Mouse (Mus musculus) cerebellum, postnatal 25 days (tissue): ENCODE results near the gene Nolc1.
"Not testable (repeated sequence)": the region's sequence is repeated elsewhere in the genome, so short reads cannot be mapped to it uniquely, and the experiment has no call there.

ENCODE experiments used
- DNase-seq, 2 experiments: peaks; one replicate each; pipeline ENCODE4 v3.0.0; 2021; ENCODE audit warnings: mixed read lengths in 2 of 2

The Nolc1 gene

DNA sequence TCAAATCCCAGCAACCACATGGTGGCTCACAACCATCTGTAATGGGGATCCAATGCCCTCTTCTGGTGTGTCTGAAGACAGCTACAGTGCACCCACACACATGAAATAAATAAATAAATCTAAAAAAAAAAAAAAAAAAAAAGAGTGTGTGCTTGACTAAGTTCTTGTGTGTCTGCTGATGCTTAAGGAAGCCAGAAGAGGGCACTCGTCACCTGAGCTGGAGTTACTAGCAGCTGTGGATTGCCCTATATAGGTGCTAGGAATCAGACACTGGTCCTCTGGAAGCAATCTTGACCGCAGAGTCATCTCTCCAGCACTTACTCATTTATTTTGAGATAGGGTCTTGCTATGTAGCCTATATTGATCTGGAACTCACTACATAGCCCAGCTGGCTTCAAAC, 18.5 kb downstream of the Nolc1 start:
- no peak for DNase-seq

DNA sequence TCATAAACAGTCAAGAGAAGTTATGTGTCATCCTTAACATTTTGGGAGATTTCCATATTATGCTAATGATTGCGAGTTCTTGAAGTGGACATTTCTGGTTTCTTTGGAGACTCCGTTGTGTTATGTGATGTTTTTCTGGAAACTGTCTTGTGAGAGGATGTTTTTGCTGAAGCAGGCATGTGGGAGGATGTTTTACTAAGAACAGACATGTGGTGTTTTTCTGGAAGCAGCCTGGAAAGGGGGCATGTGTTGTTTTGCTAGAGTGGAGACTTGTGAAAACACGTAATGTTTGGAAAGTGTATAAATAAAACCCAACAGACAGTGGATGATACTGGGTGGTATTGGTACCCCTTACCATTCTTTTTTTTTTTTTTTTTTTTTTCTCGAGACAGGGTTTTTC, 19.6 kb downstream of the Nolc1 start:
- no peak for DNase-seq

DNA sequence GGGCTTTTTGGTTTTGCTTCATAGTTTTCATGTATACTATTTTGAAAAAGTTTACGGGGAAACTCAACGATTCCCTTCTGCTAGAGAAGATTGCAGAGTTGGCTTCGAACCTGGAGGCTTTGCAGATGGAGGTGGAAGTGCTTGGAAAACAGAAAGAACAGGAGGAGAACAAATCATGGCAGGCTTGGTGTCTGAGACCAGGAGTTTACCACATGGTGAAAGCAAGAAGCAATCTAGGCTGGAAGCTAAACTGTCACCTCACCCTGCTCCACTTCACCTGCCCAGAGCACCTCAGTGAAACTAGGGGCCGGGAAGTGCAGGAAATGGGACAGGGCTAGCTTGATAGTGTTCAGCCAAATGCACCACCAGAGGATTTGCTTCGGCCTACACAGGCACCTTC, 20.7 kb downstream of the Nolc1 start:
- no peak for DNase-seq

DNA sequence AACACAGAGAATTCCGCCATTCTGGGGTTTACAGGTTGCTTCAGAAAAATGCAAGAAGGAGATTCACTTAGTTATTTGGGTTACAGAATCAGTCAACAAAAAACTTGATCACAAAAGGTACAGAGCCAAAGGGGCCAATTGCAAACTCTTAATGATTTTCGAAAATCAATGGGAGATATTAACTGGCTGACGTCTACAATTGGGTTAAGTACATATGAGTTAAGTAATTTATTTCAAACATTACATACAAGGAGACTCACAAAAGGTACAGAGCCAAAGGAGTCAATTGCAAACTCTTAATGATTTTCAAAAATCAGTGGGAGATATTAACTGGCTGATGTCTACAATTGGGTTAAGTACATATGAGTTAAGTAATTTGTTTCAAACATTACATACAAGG, 23.9 kb downstream of the Nolc1 start:
- no peak for DNase-seq

DNA sequence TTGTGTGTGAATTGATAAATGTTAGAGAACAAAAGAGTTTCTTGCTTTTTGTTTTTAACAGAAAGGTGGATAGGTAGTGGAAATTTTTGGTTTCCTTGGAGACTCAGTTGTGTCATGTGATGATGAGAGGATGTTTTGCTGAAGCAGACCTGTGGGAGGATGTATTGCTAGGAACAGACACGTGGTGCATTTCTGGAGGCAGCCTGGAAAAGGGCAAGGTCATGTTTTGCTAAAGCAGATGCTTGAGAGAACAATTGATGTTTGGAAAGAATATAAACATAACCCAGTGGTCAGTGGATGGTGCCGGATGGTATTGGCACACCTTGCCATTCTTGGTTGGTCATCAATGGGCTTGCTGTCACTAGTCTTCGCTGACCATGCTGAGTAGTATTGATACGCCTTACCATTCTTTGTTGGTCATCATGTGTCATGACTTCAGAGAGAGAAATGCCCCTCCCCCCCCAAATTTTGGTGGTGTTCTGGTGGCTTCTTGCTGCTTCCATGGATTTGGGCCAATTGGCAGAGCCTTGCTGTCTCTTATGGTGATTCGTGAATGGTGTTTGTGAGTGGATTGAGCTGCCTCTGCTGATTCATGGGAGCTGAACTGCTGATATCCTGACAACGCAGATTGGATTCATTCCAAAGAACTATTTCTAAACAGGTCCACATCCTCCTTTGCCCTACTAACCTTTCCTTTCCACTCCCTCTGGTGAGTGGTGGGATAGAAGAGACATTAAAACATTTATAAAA, 27.9 kb downstream of the Nolc1 start:
- DNase-seq, result no peak

DNA sequence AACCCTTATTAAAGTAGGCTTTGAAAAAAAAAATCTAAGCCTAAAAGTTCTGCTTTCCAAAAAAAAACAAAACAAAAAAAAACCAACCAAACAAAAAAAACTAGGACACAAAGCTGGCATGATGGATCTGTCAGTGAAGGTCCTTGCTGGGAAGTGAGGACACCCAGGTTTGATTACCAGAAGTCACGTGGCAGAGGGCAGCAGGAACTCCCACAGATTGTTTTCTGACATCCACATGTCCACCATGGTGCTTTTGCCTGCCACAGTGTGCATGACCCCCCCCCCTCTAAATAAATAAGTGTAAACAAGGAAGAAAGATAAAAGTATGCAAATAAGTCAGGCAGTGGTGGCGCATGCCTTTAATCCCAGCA, 28.5 kb downstream of the Nolc1 start:
- DNase-seq, result no peak

DNA sequence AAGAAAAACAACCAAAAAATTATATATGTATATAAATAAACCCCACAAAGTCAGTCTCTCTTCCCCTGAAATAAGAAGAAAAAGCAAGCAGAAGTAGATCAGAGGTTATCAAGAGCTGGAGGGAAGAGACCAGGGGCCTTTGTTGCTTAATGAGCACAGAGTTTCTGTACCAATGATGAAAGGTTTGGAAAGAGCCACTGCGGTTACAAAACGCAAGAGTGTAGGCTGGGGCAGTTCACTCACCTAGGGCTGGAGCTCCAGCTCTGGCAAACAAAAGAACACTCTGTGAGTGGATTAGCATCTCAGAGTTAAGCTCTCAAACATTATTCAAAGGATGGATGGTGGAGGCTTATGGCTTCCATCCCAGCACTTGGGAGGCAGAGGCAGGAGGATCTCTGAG, 34.6 kb downstream of the Nolc1 start:
- no peak for DNase-seq

DNA sequence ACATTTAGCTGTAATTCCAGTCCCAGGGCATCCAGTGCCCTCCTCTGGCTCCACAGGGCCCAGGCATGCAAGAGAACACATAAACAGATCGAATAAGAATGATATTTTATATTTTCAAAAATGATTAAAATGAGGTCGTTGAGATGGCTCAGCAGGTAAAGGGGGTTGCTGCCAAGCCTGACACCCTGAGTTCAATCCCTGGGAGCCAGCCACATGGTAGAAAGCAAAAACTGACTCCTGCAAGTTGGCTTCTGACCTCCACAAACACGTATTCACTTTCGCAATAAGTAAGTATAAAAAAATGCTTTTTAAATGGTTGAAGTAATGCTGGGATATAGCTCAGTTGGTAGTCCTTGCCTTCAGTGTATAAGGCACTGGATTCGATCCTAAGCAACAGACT, 35.1 kb downstream of the Nolc1 start:
- no peak for DNase-seq

DNA sequence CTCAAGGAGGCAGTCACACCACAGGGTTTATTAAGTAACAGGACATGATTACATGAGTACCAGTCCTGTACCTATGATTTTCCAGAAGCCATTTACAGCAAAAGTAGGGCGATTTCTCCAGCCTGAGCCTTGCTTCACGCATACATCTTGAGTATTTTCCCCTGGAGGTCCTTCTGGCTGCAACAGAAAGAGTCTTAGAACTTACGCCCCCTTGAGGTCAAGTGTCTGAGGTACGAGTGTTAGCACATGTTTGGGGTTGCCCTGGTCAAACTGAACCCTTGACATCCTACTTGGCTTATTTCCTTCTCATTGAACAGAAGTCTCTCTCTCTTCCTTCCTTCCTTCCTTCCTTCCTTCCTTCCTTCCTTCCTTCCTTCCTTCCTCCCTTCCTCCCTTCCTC, 39.0 kb downstream of the Nolc1 start:
- no peak for DNase-seq

DNA sequence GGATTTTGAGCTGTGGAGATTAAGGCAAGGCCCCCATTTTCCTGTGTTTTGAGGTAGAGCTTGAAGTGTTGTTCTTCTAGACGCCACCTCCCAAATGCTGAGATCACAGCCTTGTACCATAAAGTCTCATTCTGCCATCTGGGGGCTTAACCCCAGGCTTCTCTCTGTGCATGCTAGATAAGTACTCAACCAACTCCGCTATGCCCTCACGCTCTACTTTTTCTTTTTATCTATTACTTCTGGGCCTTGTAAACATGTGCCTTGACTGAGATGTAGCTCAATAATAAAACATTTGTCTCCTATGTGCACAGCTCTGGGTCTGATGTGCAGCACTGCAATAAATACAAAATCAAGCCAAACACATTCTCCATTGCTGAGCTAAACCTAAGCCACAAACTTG, 43.8 kb downstream of the Nolc1 start:
- no peak for DNase-seq

DNA sequence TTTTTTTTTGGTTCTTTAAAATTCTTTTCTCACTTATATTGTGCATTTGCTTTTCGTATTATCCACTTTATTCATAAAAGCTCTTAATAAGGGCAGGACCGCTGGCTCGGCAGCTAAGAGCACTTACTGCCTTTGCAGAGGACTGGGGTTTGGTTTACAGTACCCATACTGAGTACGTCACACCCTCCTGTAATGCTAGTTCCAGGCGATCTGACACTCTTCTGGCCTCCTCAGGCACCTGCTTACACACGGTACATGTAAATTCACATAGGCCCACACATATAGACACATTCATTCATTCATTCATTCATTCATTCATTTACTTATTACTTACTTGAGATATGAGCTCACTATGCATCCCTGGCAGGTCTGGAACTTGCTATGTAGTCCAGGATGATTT, 45.2 kb downstream of the Nolc1 start:
- DNase-seq, result no peak

DNA sequence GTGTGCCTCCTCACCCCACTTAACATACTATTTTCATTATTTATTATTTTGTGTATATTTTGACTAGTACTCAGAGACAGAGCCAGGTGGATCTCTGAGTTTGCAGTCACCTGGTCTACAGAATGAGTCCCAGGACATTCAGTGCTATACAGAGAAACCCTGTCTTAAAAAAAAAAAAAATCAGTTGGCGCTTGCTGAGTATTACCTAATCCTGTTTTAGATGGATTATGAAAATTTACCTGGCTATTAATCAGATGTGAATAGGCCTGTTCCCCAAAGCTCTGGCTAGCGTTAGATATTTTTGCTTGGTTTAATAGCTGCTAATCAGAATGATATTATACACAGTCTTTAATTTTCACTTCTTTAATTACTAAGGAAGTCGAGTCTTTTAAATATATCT, 48.2 kb downstream of the Nolc1 start:
- no peak for DNase-seq

DNA sequence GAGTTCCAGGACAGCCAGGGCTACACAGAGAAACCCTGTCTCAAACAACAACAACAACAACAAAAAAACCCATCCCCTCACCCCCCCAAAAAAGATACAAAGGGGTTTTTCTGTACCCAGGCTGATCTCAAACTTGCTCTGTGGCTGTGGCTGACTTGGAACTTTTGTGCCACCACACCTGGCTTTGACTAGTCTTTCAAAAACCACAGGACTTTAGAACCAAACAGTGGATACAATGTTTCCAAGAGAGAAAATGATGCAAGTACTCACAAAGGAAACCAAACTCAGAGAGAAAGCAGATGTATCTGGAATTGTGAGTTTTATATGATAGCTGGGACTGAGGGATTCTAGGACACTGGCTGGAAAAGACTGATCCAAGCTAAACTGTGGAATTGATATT, 49.0 kb downstream of the Nolc1 start:
- no peak for DNase-seq

DNA sequence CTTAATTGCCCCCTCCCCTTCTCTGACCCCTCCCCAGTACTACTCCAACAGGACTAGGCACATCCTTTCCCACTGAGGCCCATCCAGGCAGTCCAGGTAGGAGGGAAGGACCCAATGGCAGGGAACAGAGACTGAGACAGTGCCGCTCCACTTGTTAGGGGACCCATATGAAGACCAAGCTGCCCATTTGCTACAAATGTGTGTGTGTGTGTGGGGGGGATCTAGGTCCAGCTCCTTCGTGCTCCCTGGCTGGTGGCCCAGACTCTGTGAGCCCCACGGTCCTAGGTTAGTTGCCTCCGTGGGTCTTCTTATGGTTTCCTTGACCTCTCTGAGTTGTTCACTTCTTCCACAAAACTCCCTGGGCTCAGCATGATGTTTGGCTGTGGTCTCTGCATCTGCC, 50.6 kb downstream of the Nolc1 start:
- DNase-seq, result no peak

DNA sequence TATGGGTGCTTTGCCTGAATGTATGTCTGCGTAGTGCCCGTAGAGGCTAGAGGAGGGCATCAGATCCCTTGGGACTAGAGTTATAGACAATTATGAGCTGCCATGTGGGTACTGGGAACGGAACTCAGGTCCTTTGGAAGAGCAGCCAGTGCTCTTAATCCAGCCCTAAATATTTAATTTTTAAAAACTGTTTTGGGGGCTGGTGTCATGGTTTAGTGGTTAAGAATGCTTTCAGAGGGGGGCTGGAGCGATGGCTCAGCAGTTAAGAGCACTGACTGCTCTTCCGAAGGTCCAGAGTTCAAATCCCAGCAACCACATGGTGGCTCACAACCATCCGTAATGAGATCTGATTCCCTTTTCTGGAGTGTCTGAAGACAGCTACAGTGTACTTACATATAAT, 54.1 kb downstream of the Nolc1 start:
- DNase-seq, result not testable (repeated sequence)

DNA sequence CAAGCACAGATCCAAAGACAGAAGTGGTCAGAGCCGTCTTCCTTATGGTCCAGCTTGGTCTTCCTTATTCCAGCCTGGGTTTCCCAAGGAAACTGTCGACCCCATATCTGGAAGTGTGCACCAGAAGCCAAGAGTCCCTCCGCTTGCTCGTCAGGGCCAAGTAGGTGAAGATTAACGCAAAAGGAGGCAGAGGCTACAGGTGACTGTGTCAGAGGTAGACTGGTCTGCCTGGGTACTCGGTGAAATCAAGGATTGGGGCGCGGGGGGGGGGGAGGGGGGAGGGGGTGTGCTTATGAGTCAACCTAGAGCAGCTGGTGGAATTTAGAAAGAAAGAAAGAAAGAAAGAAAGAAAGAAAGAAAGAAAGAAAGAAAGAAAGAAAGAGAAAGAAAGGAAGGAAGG, 55.6 kb downstream of the Nolc1 start:
- DNase-seq, result no peak

DNA sequence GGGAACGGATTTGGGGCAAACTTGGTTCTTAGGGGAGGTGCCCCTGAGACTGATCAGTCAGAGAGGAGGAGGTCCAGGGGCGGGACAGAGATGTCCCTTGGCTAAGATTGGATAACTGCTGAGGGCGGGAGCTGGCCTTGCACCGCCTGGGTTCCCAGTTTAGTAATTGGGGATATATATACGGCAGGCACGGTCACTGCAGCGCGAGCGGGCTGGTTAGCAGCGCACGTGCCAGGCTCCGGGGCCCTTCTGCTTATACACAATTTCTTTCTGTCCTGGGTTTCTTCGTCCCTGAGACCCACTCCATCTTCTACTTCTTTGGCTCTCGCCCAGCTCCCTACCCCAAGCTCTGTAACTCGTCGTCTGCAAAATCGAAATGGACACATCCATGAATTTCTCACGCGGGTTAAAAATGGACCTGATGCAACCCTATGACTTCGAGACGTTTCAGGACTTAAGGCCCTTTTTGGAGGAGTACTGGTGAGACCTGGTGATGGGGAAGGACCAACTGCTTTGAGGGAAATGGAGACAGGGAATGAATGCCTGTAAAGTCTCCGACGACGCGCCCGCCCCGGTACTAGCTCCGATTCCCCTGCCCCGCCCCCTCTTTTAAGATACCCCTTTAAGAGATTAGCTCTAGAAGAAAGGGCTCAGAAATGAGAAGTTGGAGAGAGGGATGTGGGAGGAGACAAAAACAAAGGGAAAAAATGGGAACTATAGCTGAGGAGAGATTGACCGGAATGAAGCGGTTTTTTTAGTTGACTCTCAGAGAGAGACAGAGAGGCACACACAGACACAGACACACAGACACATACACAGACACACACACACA, 56.2 kb downstream of the Nolc1 start, which contains the start of gene Elovl3:
Elovl3 (plus strand) TSS at position 204 of the 832 bp plus-strand sequence.
- peak in 1 of 2 experiments; percentile 20 for DNase-seq

DNA sequence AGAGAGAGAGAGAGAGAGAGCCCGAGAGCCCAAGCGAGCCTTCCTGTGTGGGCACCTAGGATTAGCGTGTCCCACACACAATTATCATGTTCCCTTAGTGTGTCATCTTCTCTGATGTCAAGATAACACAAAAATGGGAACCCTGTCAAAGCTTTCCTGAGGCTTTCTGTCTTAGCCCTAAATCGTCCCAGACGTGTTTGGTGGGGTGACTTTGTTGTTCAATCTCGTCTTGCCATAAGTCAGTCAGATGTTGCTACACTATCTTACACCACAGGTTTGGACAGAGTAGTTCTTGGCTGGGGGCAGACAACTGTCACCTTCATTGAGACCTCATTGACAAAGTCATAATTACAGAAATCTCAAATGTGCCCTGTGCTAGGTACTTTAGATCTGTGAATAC, 56.9 kb downstream of the Nolc1 start:
- no peak for DNase-seq
